Mouse (Mus musculus) midbrain, embryonic 11.5 days (tissue): Measurements from ENCODE around the gene Slc3a2. TPM values are rescaled to one million over a fixed set of nuclear protein-coding genes. Genes with fewer than 3 reads are reported as not detected.

Experiments
- ATAC-seq: fragments of 200-750 bp; cut with Nextera tagmentation; 2 replicates; pipeline ENCODE4 v1.8.0; 2017; ENCODE audit warnings: moderate TSS enrichment, moderate library complexity; ENCODE audit not compliant: low FRiP score
- DNase-seq: peaks from one replicate; pipeline ENCODE4 v3.0.0; 2015; ENCODE audit warnings: low spot score; ENCODE audit errors: missing footprints
- H3K27ac ChIP-seq: fragments of 300-500 bp; sonication (generic); 2 replicates; pipeline ENCODE4 v1.5.1; 2014; ENCODE audit warnings: low read depth, low read length
- H3K27me3 ChIP-seq: fragments of 300-500 bp; sonication (generic); 2 replicates; pipeline ENCODE4 v1.6.1; 2014; ENCODE audit warnings: mild to moderate bottlenecking, low read length, moderate library complexity, mixed read lengths; ENCODE audit not compliant: control insufficient read depth, insufficient read depth
- H3K36me3 ChIP-seq: fragments of 300-500 bp; sonication (generic); 2 replicates; pipeline ENCODE4 v1.6.1; 2014; ENCODE audit warnings: mild to moderate bottlenecking, low read length, moderate library complexity, mixed read lengths; ENCODE audit not compliant: control insufficient read depth, insufficient read depth
- H3K4me1 ChIP-seq: fragments of 300-500 bp; sonication (generic); 2 replicates; pipeline ENCODE4 v1.6.1; 2014; ENCODE audit warnings: low read length; ENCODE audit not compliant: control insufficient read depth, insufficient read depth
- H3K4me2 ChIP-seq: fragments of 300-500 bp; sonication (generic); 2 replicates; pipeline ENCODE4 v1.6.1; 2014; ENCODE audit warnings: mild to moderate bottlenecking, moderate library complexity
- H3K4me3 ChIP-seq: fragments of 300-500 bp; sonication (generic); 2 replicates; pipeline ENCODE4 v1.5.1; 2014; ENCODE audit warnings: low read depth, low read length
- H3K9ac ChIP-seq: fragments of 300-500 bp; sonication (generic); 2 replicates; pipeline ENCODE4 v1.6.1; 2014; ENCODE audit warnings: low read length
- H3K9me3 ChIP-seq: fragments of 300-500 bp; sonication (generic); 2 replicates; pipeline ENCODE4 v1.6.1; 2016; ENCODE audit warnings: low read length; ENCODE audit not compliant: control insufficient read depth
- WGBS: fragments of 180-500 bp; shearing (Covaris S2); extraction: QIAGEN DNeasy Blood & Tissue Kit; methylation state at CpG from one replicate; pipeline ENCODE4 v1.1.7; 2014; 5-methylcytosine and 5-hydroxymethylcytosine counted together
- polyA plus RNA-seq: library from polyadenylated mRNA; unstranded; fragments of >200 nt; fragmentation: Nextera tagmentation; extraction: Ambion mirVana; gene quantifications from 2 replicates; pipeline ENCODE4 v1.2.1, GENCODE M21; 2014

Gene Slc3a2
- polyA plus RNA-seq, 1 experiment from 2014 or later: 139 TPM

GRCm38 (mm10) chr19:8706132-8706667 is 17.0 kb downstream of the Slc3a2 start:
- H3K4me1 ChIP-seq: peaks cover 1% of the 10 kb centered on the region; the same call in 1 of the 2 replicates
- DNase-seq (peak; percentile 77), ATAC-seq (no peak)
- no peak overlapping the region for H3K27ac ChIP-seq
- H3K27me3 ChIP-seq: no peaks in the 10 kb centered on the region
- H3K4me2 ChIP-seq: no peak overlapping the region
- WGBS: 81% methylated on average over 7 of the region's 7 CpGs
- H3K9ac ChIP-seq: no peak overlapping the region
- H3K36me3 ChIP-seq: peaks cover 27% of the 10 kb centered on the region; the same call in 1 of the 2 replicates
- H3K9me3 ChIP-seq: no peaks in the 10 kb centered on the region
- H3K4me3 ChIP-seq: no peak overlapping the region

- Histone ChIP-seq H3K4me2 (no peak overlapping the region), H3K9ac (no peak overlapping the region), H3K4me3 (no peak overlapping the region), H3K36me3 (peaks cover 26% of the 10 kb centered on the region; the same call in 1 of the 2 replicates), H3K27ac (no peak overlapping the region), H3K4me1 (no peaks in the 10 kb centered on the region), H3K9me3 (no peaks in the 10 kb centered on the region), H3K27me3 (no peaks in the 10 kb centered on the region)
- WGBS: 77% methylated on average over 6 of the region's 6 CpGs
- DNase-seq (peak; percentile 54), ATAC-seq (no peak)
Observed at GRCm38 (mm10) chr19:8705026-8705708, 18.0 kb downstream of the Slc3a2 start.

- H3K27ac ChIP-seq: no peak overlapping the region
- DNase-seq: peak; percentile 78
- H3K4me1 ChIP-seq: no peaks in the 10 kb centered on the region
- H3K36me3 ChIP-seq: peaks cover 11% of the 10 kb centered on the region; the same call in 1 of the 2 replicates
- no peak overlapping the region for H3K9ac ChIP-seq
- H3K27me3 ChIP-seq: no peaks in the 10 kb centered on the region
- H3K4me3 ChIP-seq: no peak overlapping the region
- no peak for ATAC-seq
- WGBS: 31% methylated on average over 4 of the region's 4 CpGs
- no peaks in the 10 kb centered on the region for H3K9me3 ChIP-seq
- no peak overlapping the region for H3K4me2 ChIP-seq
Observed at GRCm38 (mm10) chr19:8703571-8703970, 19.6 kb downstream of the Slc3a2 start.

GRCm38 (mm10) chr19:8702458-8702857 is 20.7 kb downstream of the Slc3a2 start:
- H3K27me3 ChIP-seq: no peaks in the 10 kb centered on the region
- H3K4me2 ChIP-seq: no peak overlapping the region
- no peaks in the 10 kb centered on the region for H3K9me3 ChIP-seq
- peaks cover under 1% of the 10 kb centered on the region; the same call in 1 of the 2 replicates for H3K36me3 ChIP-seq
- 71% methylated on average over 3 of the region's 3 CpGs for WGBS
- DNase-seq (peak; percentile 21), ATAC-seq (no peak)
- no peak overlapping the region for H3K27ac ChIP-seq
- no peaks in the 10 kb centered on the region for H3K4me1 ChIP-seq
- H3K4me3 ChIP-seq: no peak overlapping the region
- no peak overlapping the region for H3K9ac ChIP-seq

- 80% methylated on average over 9 of the region's 9 CpGs for WGBS
- no peak overlapping the region for H3K27ac ChIP-seq
- H3K36me3 ChIP-seq: no peaks in the 10 kb centered on the region
- H3K4me3 ChIP-seq: no peak overlapping the region
- DNase-seq (no peak), ATAC-seq (no peak)
- no peak overlapping the region for H3K4me2 ChIP-seq
- H3K4me1 ChIP-seq: no peaks in the 10 kb centered on the region
- no peaks in the 10 kb centered on the region for H3K27me3 ChIP-seq
- no peak overlapping the region for H3K9ac ChIP-seq
- no peaks in the 10 kb centered on the region for H3K9me3 ChIP-seq
Observed at GRCm38 (mm10) chr19:8699652-8700051, 23.5 kb downstream of the Slc3a2 start.

- Histone ChIP-seq H3K27me3 (no peaks in the 10 kb centered on the region), H3K9ac (no peak overlapping the region), H3K36me3 (no peaks in the 10 kb centered on the region), H3K4me3 (no peak overlapping the region), H3K9me3 (no peaks in the 10 kb centered on the region), H3K27ac (no peak overlapping the region), H3K4me2 (no peak overlapping the region), H3K4me1 (no peaks in the 10 kb centered on the region)
- ATAC-seq (peak; percentile 59; the same call in 1 of the 2 replicates), DNase-seq (no peak)
- 61% methylated on average over 6 of the region's 6 CpGs for WGBS
Observed at GRCm38 (mm10) chr19:8695330-8695729, 27.8 kb downstream of the Slc3a2 start.

- DNase-seq (peak; percentile 82), ATAC-seq (no peak)
- no peak overlapping the region for H3K4me2 ChIP-seq
- WGBS: 64% methylated on average over 5 of the region's 5 CpGs
- H3K27ac ChIP-seq: no peak overlapping the region
- H3K4me1 ChIP-seq: no peaks in the 10 kb centered on the region
- H3K36me3 ChIP-seq: no peaks in the 10 kb centered on the region
- no peak overlapping the region for H3K4me3 ChIP-seq
- H3K9me3 ChIP-seq: no peaks in the 10 kb centered on the region
- H3K9ac ChIP-seq: no peak overlapping the region
- no peaks in the 10 kb centered on the region for H3K27me3 ChIP-seq
Observed at GRCm38 (mm10) chr19:8692740-8693139, 30.4 kb downstream of the Slc3a2 start.

GRCm38 (mm10) chr19:8691871-8692539 is 31.2 kb downstream of the Slc3a2 start:
- Histone ChIP-seq H3K4me3 (no peak overlapping the region), H3K27ac (no peak overlapping the region), H3K4me2 (no peak overlapping the region), H3K4me1 (no peaks in the 10 kb centered on the region), H3K9me3 (no peaks in the 10 kb centered on the region), H3K27me3 (no peaks in the 10 kb centered on the region), H3K9ac (no peak overlapping the region), H3K36me3 (no peaks in the 10 kb centered on the region)
- 54% methylated on average over 9 of the region's 9 CpGs for WGBS
- ATAC-seq (no peak), DNase-seq (no peak)

GRCm38 (mm10) chr19:8683627-8684026 is 39.5 kb downstream of the Slc3a2 start:
- Histone ChIP-seq H3K9ac (no peak overlapping the region), H3K9me3 (no peaks in the 10 kb centered on the region), H3K27ac (no peak overlapping the region), H3K36me3 (no peaks in the 10 kb centered on the region), H3K4me2 (no peak overlapping the region), H3K4me1 (0 out of 2 replicates have a peak, but pooled peaks cover 3% of the 10 kb centered on the region), H3K27me3 (no peaks in the 10 kb centered on the region), H3K4me3 (no peak overlapping the region)
- 68% methylated on average over 2 of the region's 2 CpGs for WGBS
- DNase-seq (peak; percentile 26), ATAC-seq (no peak)
